Mouse (Mus musculus): ENCODE results near the gene Scgb1a1. TPM values are rescaled to one million over a fixed set of nuclear protein-coding genes. Genes with fewer than 3 reads are reported as not detected.

Gene Scgb1a1
- polyA plus RNA-seq, 1 experiment from 2014 or later, result not detected

DNA sequence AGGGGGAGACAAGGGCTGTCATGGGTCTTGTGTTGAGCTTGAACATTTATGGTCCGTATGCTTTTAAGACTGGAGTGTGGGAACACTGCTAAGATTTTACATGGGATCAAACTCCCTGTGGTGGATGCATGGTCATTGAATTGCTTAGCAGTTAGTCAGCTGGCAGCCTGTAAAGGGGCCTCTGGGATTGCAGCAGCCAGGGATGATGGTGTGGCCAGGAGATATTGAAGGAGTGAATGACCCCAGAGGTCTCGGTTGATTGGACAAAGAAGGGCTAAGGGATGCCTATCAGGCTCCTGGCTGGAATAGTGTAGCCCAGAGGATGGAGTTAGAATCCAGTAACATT lies 4.8 kb downstream of the Scgb1a1 start:
- H3K4me2 ChIP-seq (ENCODE audit: low read length), result no peak overlapping the region
- H3K9me3 ChIP-seq (replicated peaks; ENCODE audit: low read length), result no peaks in the 10 kb centered on the region
- no peak overlapping the region for H3K27ac ChIP-seq
- DNase-seq (ENCODE audit: low spot score) (no peak), ATAC-seq (replicated peaks; ENCODE audit: low FRiP score, low read depth) (peak; percentile 17; the same call in 1 of the 2 replicates)
- peaks cover 6% of the 10 kb centered on the region; the same call in 1 of the 2 replicates for H3K4me1 ChIP-seq (replicated peaks; ENCODE audit: insufficient read depth, low read length)
- no peak for TF ChIP-seq CTCF (IDR thresholded peaks at IDR 0.05; ENCODE audit: low read depth)
- peak overlapping the region; percentile 1; the same call in 1 of the 2 replicates for H3K9ac ChIP-seq (ENCODE audit: low read depth, low read length)
- H3K27me3 ChIP-seq (ENCODE audit: insufficient read depth, low read length), result no peaks in the 10 kb centered on the region
- WGBS, result 78% methylated on average over 2 of the region's 2 CpGs
- H3K36me3 ChIP-seq (ENCODE audit: insufficient read depth, low read length), result no peaks in the 10 kb centered on the region
- H3K4me3 ChIP-seq (replicated peaks; ENCODE audit: low read depth, low read length), result no peak overlapping the region

DNA sequence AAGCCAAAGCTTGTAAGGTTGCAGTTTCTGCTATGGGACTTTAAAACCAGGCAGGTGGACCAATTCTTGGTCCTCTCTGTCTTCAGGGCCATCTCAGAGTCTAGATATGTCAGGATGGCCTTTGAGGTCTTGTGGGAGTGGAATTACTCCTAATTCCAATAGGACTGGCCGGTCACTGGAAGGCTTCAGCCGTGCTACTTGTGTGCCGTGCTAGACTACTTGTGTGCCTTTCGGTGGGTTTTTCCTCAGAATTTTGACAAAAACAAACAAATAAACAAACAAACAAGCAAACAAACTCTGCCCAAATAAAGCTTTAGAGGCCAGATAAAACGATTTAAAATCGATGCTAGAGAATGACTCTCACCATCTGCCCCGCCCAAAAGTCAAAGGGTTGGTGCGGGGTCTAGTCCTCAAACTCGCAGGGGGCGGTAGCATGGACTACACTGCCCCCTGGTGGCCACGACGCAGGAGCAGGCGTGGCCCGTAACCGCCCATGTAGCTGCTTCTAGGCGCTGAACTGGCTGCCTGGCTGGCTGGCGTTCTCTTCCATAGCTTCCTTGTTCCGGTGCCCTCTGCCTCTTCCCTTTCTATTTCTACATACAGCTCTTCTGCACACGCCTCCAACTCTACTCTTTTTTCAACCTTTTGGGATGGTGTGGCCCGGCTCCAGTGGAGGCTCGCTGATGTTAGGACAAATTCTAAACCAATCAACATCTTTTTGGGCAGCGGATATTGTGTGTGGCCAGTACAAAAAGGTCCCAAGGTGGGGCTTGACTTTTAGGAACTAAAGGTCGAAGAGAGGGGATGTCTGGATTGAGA lies 5.4 kb downstream of the Scgb1a1 start:
- Histone ChIP-seq H3K4me3 (replicated peaks; ENCODE audit: low read depth, low read length) (no peak overlapping the region), H3K27ac (peak overlapping the region; percentile 33; the same call in 1 of the 2 replicates), H3K4me2 (ENCODE audit: low read length) (peak overlapping the region; percentile 25), H3K27me3 (ENCODE audit: insufficient read depth, low read length) (no peaks in the 10 kb centered on the region), H3K9ac (ENCODE audit: low read depth, low read length) (peak overlapping the region; percentile 18; the same call in 1 of the 2 replicates), H3K9me3 (replicated peaks; ENCODE audit: low read length) (no peaks in the 10 kb centered on the region), H3K4me1 (replicated peaks; ENCODE audit: insufficient read depth, low read length) (peaks cover 6% of the 10 kb centered on the region; the same call in 1 of the 2 replicates), H3K36me3 (ENCODE audit: insufficient read depth, low read length) (no peaks in the 10 kb centered on the region)
- peak; percentile 94 for DNase-seq (ENCODE audit: low spot score)
- 13% methylated on average over 23 of the region's 23 CpGs for WGBS
- peak; percentile 91 for ATAC-seq (replicated peaks; ENCODE audit: low FRiP score, low read depth)
- TF ChIP-seq CTCF (IDR thresholded peaks at IDR 0.05; ENCODE audit: low read depth), result peak; percentile 98

DNA sequence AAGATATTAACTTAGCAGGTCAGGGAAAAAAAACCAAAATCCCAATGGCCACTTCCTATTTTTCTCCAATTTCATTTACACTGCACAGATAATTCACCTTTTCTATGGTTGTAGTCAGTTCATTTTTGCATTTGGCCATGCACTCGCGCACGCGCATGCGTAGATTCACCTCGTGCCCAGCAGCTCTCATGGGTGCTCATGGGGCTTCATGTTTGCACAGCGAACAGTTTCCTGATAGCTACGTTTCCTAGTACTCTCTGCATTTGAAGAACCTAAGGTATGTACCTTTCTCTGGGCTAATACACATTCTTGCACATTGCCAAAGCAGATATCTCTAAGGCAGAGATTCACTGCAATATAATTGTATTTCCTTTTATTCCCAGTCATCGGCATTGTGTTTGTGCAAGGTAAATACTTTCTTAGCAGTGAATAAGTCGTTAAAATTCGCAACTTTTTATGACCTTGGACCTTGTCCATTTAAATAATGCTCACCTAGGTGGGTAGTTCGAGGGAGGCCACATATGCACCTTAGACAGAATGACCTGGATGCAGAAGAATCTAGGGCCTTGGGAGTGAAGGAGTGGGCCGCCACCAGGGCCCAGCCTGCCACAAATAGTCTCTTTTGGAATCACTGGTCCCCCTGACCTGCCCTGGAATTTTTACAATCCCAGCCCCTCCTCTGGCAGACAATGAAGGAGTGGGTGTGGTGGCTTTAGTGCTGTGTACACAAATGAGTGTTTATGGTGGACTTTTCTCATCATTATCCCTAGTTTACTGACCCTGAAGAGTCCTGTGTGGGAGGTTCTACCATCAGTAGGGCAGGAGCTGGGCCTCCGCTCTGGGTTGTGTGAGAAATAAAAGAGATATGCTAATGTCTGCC lies 6.2 kb downstream of the Scgb1a1 start:
- Histone ChIP-seq H3K4me1 (replicated peaks; ENCODE audit: insufficient read depth, low read length) (peaks cover 6% of the 10 kb centered on the region; the same call in 1 of the 2 replicates), H3K27ac (peak overlapping the region; percentile 33; the same call in 1 of the 2 replicates), H3K27me3 (ENCODE audit: insufficient read depth, low read length) (no peaks in the 10 kb centered on the region), H3K9me3 (replicated peaks; ENCODE audit: low read length) (no peaks in the 10 kb centered on the region), H3K36me3 (ENCODE audit: insufficient read depth, low read length) (no peaks in the 10 kb centered on the region), H3K4me2 (ENCODE audit: low read length) (no peak overlapping the region), H3K4me3 (replicated peaks; ENCODE audit: low read depth, low read length) (no peak overlapping the region), H3K9ac (ENCODE audit: low read depth, low read length) (0 out of 2 replicates have a peak overlapping the region, but pooled peaks have one; percentile 18)
- TF ChIP-seq CTCF (IDR thresholded peaks at IDR 0.05; ENCODE audit: low read depth), result no peak
- ATAC-seq (replicated peaks; ENCODE audit: low FRiP score, low read depth) (no peak), DNase-seq (ENCODE audit: low spot score) (no peak)
- WGBS, result 81% methylated on average over 14 of the region's 14 CpGs

DNA sequence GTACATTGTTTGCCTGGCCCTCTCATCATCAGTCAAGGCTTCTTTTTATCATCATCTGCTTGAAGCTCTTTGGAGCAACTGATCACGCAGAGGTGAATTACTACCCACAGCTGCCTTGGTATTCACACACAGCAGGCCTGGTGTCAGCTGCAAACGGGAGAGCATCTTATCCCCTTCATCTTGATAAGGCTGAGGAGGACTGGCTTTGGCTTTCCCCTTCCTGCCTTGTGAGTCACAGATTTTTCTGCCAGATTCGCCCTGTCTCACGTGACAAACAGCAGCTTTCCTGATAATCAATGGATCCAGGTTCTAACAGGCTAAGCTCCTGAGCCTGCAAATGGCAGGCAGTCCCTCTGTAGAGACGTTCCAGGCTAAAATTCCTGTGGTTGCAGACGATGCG lies 7.8 kb downstream of the Scgb1a1 start:
- DNase-seq (ENCODE audit: low spot score) (no peak), ATAC-seq (replicated peaks; ENCODE audit: low FRiP score, low read depth) (no peak)
- Histone ChIP-seq H3K36me3 (ENCODE audit: insufficient read depth, low read length) (no peaks in the 10 kb centered on the region), H3K9me3 (replicated peaks; ENCODE audit: low read length) (no peaks in the 10 kb centered on the region), H3K27me3 (ENCODE audit: insufficient read depth, low read length) (no peaks in the 10 kb centered on the region), H3K27ac (no peak overlapping the region), H3K4me1 (replicated peaks; ENCODE audit: insufficient read depth, low read length) (peaks cover 6% of the 10 kb centered on the region; the same call in 1 of the 2 replicates), H3K4me2 (ENCODE audit: low read length) (no peak overlapping the region), H3K9ac (ENCODE audit: low read depth, low read length) (no peak overlapping the region), H3K4me3 (replicated peaks; ENCODE audit: low read depth, low read length) (no peak overlapping the region)
- 43% methylated on average over 7 of the region's 7 CpGs for WGBS
- no peak for TF ChIP-seq CTCF (IDR thresholded peaks at IDR 0.05; ENCODE audit: low read depth)

DNA sequence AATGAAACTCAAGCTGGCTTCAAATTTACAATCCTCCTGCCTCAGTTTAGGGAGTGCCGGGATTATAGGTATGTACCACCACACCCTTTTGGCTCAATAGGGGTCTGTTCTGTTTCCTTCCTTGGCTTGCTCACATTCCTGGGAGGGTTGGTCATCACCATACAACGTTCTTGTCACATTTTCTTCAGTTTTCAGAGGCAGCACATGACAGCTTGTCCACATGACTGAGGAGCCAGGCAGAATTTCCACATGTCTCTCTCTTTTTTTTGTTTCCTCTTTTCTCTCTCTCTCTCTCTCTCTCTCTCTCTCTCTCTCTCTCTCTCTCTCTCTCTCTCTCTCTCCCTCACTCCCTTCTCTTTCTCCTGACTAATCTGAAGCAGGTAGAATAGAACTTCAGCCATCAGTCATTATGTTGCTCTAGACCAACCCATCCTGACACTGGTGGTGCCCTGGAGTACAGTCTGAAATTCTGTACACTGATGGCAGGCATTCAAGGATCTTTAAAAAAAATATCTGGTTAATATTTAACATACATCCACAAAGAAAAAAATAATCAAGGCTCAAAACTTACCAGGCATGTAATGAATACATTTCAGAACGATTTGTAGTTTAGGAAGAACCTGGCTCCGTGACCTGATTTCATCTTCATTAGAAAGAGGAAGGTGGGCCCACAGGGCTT lies 10.6 kb downstream of the Scgb1a1 start:
- no peak overlapping the region for H3K4me3 ChIP-seq (replicated peaks; ENCODE audit: low read depth, low read length)
- H3K27ac ChIP-seq, result no peak overlapping the region
- H3K4me1 ChIP-seq (replicated peaks; ENCODE audit: insufficient read depth, low read length), result peaks cover 5% of the 10 kb centered on the region; the same call in 1 of the 2 replicates
- H3K4me2 ChIP-seq (ENCODE audit: low read length), result no peak overlapping the region
- DNase-seq (ENCODE audit: low spot score) (no peak), ATAC-seq (replicated peaks; ENCODE audit: low FRiP score, low read depth) (no peak)
- H3K9me3 ChIP-seq (replicated peaks; ENCODE audit: low read length), result no peaks in the 10 kb centered on the region
- WGBS, result 60% methylated on average over 4 of the region's 4 CpGs
- no peaks in the 10 kb centered on the region for H3K36me3 ChIP-seq (ENCODE audit: insufficient read depth, low read length)
- no peaks in the 10 kb centered on the region for H3K27me3 ChIP-seq (ENCODE audit: insufficient read depth, low read length)
- TF ChIP-seq CTCF (IDR thresholded peaks at IDR 0.05; ENCODE audit: low read depth), result no peak
- H3K9ac ChIP-seq (ENCODE audit: low read depth, low read length), result no peak overlapping the region

All from kidney, postnatal 0 days (tissue).